ENCODE assay signal across 8 mouse cellular contexts in the genomic region with DNA sequence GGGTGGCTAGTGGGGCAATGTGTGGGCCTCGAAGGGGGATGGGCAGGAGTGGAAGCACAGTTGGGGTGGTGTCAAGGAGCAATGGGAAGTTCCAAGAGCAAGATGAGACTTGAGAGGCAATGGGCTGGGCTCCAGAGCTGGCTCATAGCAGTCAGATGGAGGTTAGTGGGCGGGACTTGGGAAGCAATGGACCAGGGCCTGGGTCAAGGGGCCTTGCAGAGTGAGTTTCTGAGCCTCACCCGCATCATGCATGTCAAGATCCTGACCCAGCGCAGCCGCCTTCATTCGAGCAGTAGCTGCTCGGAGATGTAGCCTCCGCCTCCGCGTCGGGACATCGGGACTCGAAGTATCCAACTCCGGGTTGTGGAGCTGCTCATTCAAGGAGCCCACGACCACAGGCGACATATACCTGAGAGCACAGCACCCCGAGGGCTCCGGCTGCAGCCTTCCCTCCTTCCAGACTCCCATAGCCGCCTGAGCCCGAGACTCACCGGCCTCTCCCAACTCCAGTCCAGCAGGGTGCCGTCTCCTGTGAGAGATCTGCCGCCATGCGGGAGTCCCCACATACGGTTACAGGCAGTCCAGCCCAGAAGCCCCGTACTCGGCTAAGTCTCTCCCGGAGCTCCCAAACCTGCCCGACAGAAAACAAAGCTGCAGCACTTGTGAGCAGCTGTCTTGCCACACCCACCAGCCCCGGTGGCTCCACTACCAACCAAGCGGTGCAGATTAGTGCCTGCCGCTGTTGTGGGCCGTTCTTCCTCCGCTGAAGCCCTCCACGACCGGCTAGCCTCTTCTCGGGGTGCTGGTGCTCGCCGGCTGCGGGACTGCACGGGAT. TPM values are rescaled to one million over a fixed set of nuclear protein-coding genes. Genes with fewer than 3 reads are reported as not detected.
A peak's percentile ranks its signal among the peaks of the same experiment; 100 is the strongest.
DNase-seq lines count a peak whose midpoint lies in the region; ATAC-seq lines count a peak whose summit lies in the region.
"Had no signal": no experiment of that assay in that cellular context is flagged by ENCODE, and none has a peak within 500 bp of the region (broad histone marks: within the 10 kb centered on the region; RNA-seq: fewer than 3 reads in every experiment).

No protein-coding gene starts in this region.

- DNase-seq in R1 (ENCODE audit: low read depth, low spot score) = peak; percentile 66
- peak; percentile 38 for DNase-seq in embryonic facial prominence, embryonic 11.5 days (ENCODE audit: low spot score)
- DNase-seq in kidney, adult 11 months = peak; percentile 35
- no peak for DNase-seq in ovary, postnatal 36 days (ENCODE audit: low spot score)
- DNase-seq: adrenal gland, postnatal 14 days had no signal

- peak overlapping the region; percentile 15 for H3K4me3 ChIP-seq in embryonic facial prominence, embryonic 11.5 days (ENCODE audit: low read depth, low read length)
- peak overlapping the region; percentile 37 for H3K4me3 ChIP-seq in midbrain, embryonic 15.5 days

- no peaks in the 10 kb centered on the region for H3K27me3 ChIP-seq in embryonic facial prominence, embryonic 11.5 days (ENCODE audit: control insufficient read depth, insufficient read depth, low read length)
- H3K27me3 ChIP-seq in midbrain, embryonic 15.5 days (replicated peaks) = no peaks in the 10 kb centered on the region

- peaks cover 22% of the 10 kb centered on the region for H3K4me1 ChIP-seq in embryonic facial prominence, embryonic 11.5 days (ENCODE audit: control insufficient read depth, insufficient read depth, low read length)
- peaks cover 59% of the 10 kb centered on the region for H3K4me1 ChIP-seq in midbrain, embryonic 15.5 days

- H3K9ac ChIP-seq in embryonic facial prominence, embryonic 11.5 days (replicated peaks; ENCODE audit: low read length) = peak overlapping the region; percentile 32
- H3K9ac ChIP-seq in midbrain, embryonic 15.5 days = peak overlapping the region; percentile 50

- ATAC-seq in embryonic facial prominence, embryonic 11.5 days (replicated peaks; ENCODE audit: insufficient number of reproducible peaks, low FRiP score, low TSS enrichment, low read depth) = no peak
- ATAC-seq in midbrain, embryonic 15.5 days (replicated peaks) = no peak
- ATAC-seq in inflammation-experienced regulatory T-cells, adult 6 months = no peak
- ATAC-seq in CD4-positive, CD25-positive, alpha-beta regulatory T cell, adult 4 months = no peak

- 18% methylated on average over 41 of the region's 41 CpGs for WGBS in embryonic facial prominence, embryonic 11.5 days
- WGBS in midbrain, embryonic 15.5 days = 7% methylated on average over 41 of the region's 41 CpGs

- H3K27ac ChIP-seq in embryonic facial prominence, embryonic 11.5 days (replicated peaks; ENCODE audit: low read depth, low read length) = no peak overlapping the region
- peak overlapping the region; percentile 30; the same call in 1 of the 2 replicates for H3K27ac ChIP-seq in midbrain, embryonic 15.5 days

- no peaks in the 10 kb centered on the region; the same call in 1 of the 2 replicates for H3K9me3 ChIP-seq in embryonic facial prominence, embryonic 11.5 days (replicated peaks; ENCODE audit: control insufficient read depth, low read length)
- no peaks in the 10 kb centered on the region for H3K9me3 ChIP-seq in midbrain, embryonic 15.5 days

- peaks cover 2% of the 10 kb centered on the region; the same call in 1 of the 2 replicates for H3K36me3 ChIP-seq in embryonic facial prominence, embryonic 11.5 days (replicated peaks; ENCODE audit: control insufficient read depth, insufficient read depth, low read depth, low read length)
- peaks cover 3% of the 10 kb centered on the region; the same call in 1 of the 2 replicates for H3K36me3 ChIP-seq in midbrain, embryonic 15.5 days (replicated peaks)

- peak overlapping the region; percentile 49 for H3K4me2 ChIP-seq in embryonic facial prominence, embryonic 11.5 days (ENCODE audit: low read depth, low read length)
- H3K4me2 ChIP-seq in midbrain, embryonic 15.5 days = peak overlapping the region; percentile 53

RNA-seq across cellular contexts. Expression of a gene that starts 2.8 kb away (rescaled TPM):
- 4.0 and 5.4 TPM in 2 replicates for polyA plus RNA-seq in embryonic facial prominence, embryonic 11.5 days (2014; fragmentation: Nextera tagmentation; extraction: Ambion mirVana)
- polyA plus RNA-seq in midbrain, embryonic 15.5 days (2015; fragmentation: Nextera tagmentation; extraction: Ambion mirVana) = 2.1 and 2.9 TPM in 2 replicates
- polyA plus RNA-seq in inflammation-experienced regulatory T-cells, adult 6 months (2017; shearing (Covaris generic)) = under 1 TPM in 2 of 3 experiments, not detected in 1; 0.55 to 0.61 TPM
- under 1 TPM in 1 of 2 experiments, not detected in 1; 0.77 TPM for polyA plus RNA-seq in CD4-positive, CD25-positive, alpha-beta regulatory T cell, adult 4 months (2017; shearing (Covaris generic))

RNA-seq across cellular contexts. Expression of a gene that starts 4.3 kb away (rescaled TPM):
- 0.03 TPM in 1 of 2 replicates, not detected in the other for polyA plus RNA-seq in embryonic facial prominence, embryonic 11.5 days (2014; fragmentation: Nextera tagmentation; extraction: Ambion mirVana)
- 0.04 and 0.09 TPM in 2 replicates for polyA plus RNA-seq in midbrain, embryonic 15.5 days (2015; fragmentation: Nextera tagmentation; extraction: Ambion mirVana)
- under 1 TPM in 1 of 3 experiments, not detected in 2; 0.16 TPM for polyA plus RNA-seq in inflammation-experienced regulatory T-cells, adult 6 months (2017; shearing (Covaris generic))
- not detected for polyA plus RNA-seq in CD4-positive, CD25-positive, alpha-beta regulatory T cell, adult 4 months (2017; shearing (Covaris generic))

RNA-seq across cellular contexts. Expression of a gene that starts 4.4 kb away (rescaled TPM):
- 10.8 and 11.9 TPM in 2 replicates for polyA plus RNA-seq in embryonic facial prominence, embryonic 11.5 days (2014; fragmentation: Nextera tagmentation; extraction: Ambion mirVana)
- 218 and 231 TPM in 2 replicates for polyA plus RNA-seq in midbrain, embryonic 15.5 days (2015; fragmentation: Nextera tagmentation; extraction: Ambion mirVana)
- polyA plus RNA-seq in inflammation-experienced regulatory T-cells, adult 6 months (2017; shearing (Covaris generic)) = under 1 TPM in 2 of 3 experiments, not detected in 1; 0.14 to 0.35 TPM
- polyA plus RNA-seq in CD4-positive, CD25-positive, alpha-beta regulatory T cell, adult 4 months (2017; shearing (Covaris generic)) = under 1 TPM; 0.19 to 0.96 TPM

RNA-seq across cellular contexts. Expression of a gene that starts 4.6 kb away (rescaled TPM):
- 4.0 and 5.8 TPM in 2 replicates for polyA plus RNA-seq in embryonic facial prominence, embryonic 11.5 days (2014; fragmentation: Nextera tagmentation; extraction: Ambion mirVana)
- 8.3 and 9.7 TPM in 2 replicates for polyA plus RNA-seq in midbrain, embryonic 15.5 days (2015; fragmentation: Nextera tagmentation; extraction: Ambion mirVana)
- polyA plus RNA-seq in inflammation-experienced regulatory T-cells, adult 6 months (2017; shearing (Covaris generic)) = not detected
- under 1 TPM in 1 of 2 experiments, not detected in 1; 0.70 TPM for polyA plus RNA-seq in CD4-positive, CD25-positive, alpha-beta regulatory T cell, adult 4 months (2017; shearing (Covaris generic))

RNA-seq across cellular contexts. Expression of a gene that starts 11.6 kb away (rescaled TPM):
- 3.9 and 4.6 TPM in 2 replicates for polyA plus RNA-seq in embryonic facial prominence, embryonic 11.5 days (2014; fragmentation: Nextera tagmentation; extraction: Ambion mirVana)
- 19.5 and 20.8 TPM in 2 replicates for polyA plus RNA-seq in midbrain, embryonic 15.5 days (2015; fragmentation: Nextera tagmentation; extraction: Ambion mirVana)
- polyA plus RNA-seq in inflammation-experienced regulatory T-cells, adult 6 months (2017; shearing (Covaris generic)) = 1 to 10 TPM; 4.1 to 7.4 (median 5.8) TPM
- 1 to 10 TPM; 2.7 to 4.4 TPM for polyA plus RNA-seq in CD4-positive, CD25-positive, alpha-beta regulatory T cell, adult 4 months (2017; shearing (Covaris generic))

Comparison
In these comparisons a context has a peak if more than half of its experiments do, and no peak if none do; other contexts are left out.
1. RNA of a gene that starts 4.4 kb away (polyA plus RNA-seq): 218 to 231 TPM in midbrain, embryonic 15.5 days; 10.8 to 11.9 TPM in embryonic facial prominence, embryonic 11.5 days, 0.19 to 0.96 TPM in CD4-positive, CD25-positive, alpha-beta regulatory T cell, adult 4 months and 0.14 to 0.35 TPM in inflammation-experienced regulatory T-cells, adult 6 months; every median in the first group is over 10 times any median in the second.